In the genomic region with DNA sequence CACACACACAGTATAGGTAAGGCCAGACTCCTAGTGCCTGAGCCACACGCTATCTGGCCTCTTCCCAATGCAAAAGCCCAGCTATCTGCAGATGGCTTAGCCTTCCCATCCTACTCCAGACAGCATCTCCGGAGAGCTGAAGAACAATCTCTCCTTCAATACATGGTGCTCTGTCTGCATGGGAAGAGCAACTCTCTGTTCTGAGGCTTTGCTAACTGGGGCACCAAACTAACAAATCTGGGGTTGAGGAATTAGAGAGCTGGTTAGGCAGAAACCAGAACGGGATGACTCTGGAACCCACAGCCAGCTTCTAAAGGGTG, we compare ENCODE assay signal across 15 mouse cellular contexts. TPM values are rescaled to one million over a fixed set of nuclear protein-coding genes. Genes with fewer than 3 reads are reported as not detected.
DNase-seq lines count a peak whose midpoint lies in the region; ATAC-seq and TF ChIP-seq lines count a peak whose summit lies in the region.
"Had no signal": no experiment of that assay in that cellular context is flagged by ENCODE, and none has a peak within 500 bp of the region (broad histone marks: within the 10 kb centered on the region; RNA-seq: fewer than 3 reads in every experiment).

No protein-coding gene starts in this region.

- no peaks in the 10 kb centered on the region for H3K9me3 ChIP-seq in embryonic facial prominence, embryonic 11.5 days (replicated peaks; ENCODE audit: control insufficient read depth, low read length)
- H3K9me3 ChIP-seq in embryonic facial prominence, embryonic 10.5 days: no peaks in the 10 kb centered on the region
- H3K9me3 ChIP-seq in hindbrain, embryonic 13.5 days: no peaks in the 10 kb centered on the region
- no peaks in the 10 kb centered on the region for H3K9me3 ChIP-seq in midbrain, embryonic 15.5 days
- no peaks in the 10 kb centered on the region for H3K9me3 ChIP-seq in heart, embryonic 10.5 days
- H3K9me3 ChIP-seq: heart, embryonic 13.5 days had no signal

- no peak for TF ChIP-seq POLR2A in thymus, adult 2 months (IDR thresholded peaks at IDR 0.05; ENCODE audit: control insufficient read depth, extremely low read depth, insufficient read depth, low read length, poor library complexity)

- H3K36me3 ChIP-seq in embryonic facial prominence, embryonic 11.5 days (replicated peaks; ENCODE audit: control insufficient read depth, insufficient read depth, low read depth, low read length): no peaks in the 10 kb centered on the region
- H3K36me3 ChIP-seq in embryonic facial prominence, embryonic 10.5 days (replicated peaks): no peaks in the 10 kb centered on the region
- peaks cover 11% of the 10 kb centered on the region for H3K36me3 ChIP-seq in hindbrain, embryonic 13.5 days
- H3K36me3 ChIP-seq in midbrain, embryonic 15.5 days (replicated peaks): no peaks in the 10 kb centered on the region
- H3K36me3 ChIP-seq in heart, embryonic 10.5 days: no peaks in the 10 kb centered on the region
- no peaks in the 10 kb centered on the region for H3K36me3 ChIP-seq in thymus, adult 2 months (ENCODE audit: control insufficient read depth, insufficient read depth, low read length)
- H3K36me3 ChIP-seq: heart, embryonic 13.5 days had no signal

- H3K27ac ChIP-seq in embryonic facial prominence, embryonic 11.5 days (replicated peaks; ENCODE audit: low read depth, low read length): no peak overlapping the region
- no peak overlapping the region for H3K27ac ChIP-seq in embryonic facial prominence, embryonic 10.5 days (replicated peaks)
- H3K27ac ChIP-seq in hindbrain, embryonic 13.5 days: peak overlapping the region; percentile 96
- peak overlapping the region; percentile 86 for H3K27ac ChIP-seq in midbrain, embryonic 15.5 days
- H3K27ac ChIP-seq in heart, embryonic 10.5 days: no peak overlapping the region
- no peak overlapping the region for H3K27ac ChIP-seq in thymus, adult 2 months (ENCODE audit: control insufficient read depth, insufficient read depth, low read length)
- H3K27ac ChIP-seq: gastrocnemius, adult 2 months; heart, embryonic 13.5 days; layer of hippocampus, adult 2 months had no signal

- WGBS in embryonic facial prominence, embryonic 11.5 days: 7% methylated on average over 3 of the region's 3 CpGs
- 13% methylated on average over 3 of the region's 3 CpGs for WGBS in embryonic facial prominence, embryonic 10.5 days
- WGBS in hindbrain, embryonic 13.5 days: 14% methylated on average over 3 of the region's 3 CpGs
- 11% methylated on average over 3 of the region's 3 CpGs for WGBS in midbrain, embryonic 15.5 days
- 52% methylated on average over 3 of the region's 3 CpGs for WGBS in heart, embryonic 10.5 days
- WGBS in thymus, adult 2 months: 59% methylated on average over 3 of the region's 3 CpGs

- H3K9ac ChIP-seq in embryonic facial prominence, embryonic 11.5 days (replicated peaks; ENCODE audit: low read length): no peak overlapping the region
- peak overlapping the region; percentile 93 for H3K9ac ChIP-seq in hindbrain, embryonic 13.5 days
- peak overlapping the region; percentile 70 for H3K9ac ChIP-seq in midbrain, embryonic 15.5 days
- H3K9ac ChIP-seq: heart, embryonic 13.5 days had no signal

- DNase-seq in embryonic facial prominence, embryonic 11.5 days (ENCODE audit: low spot score): peak; percentile 3
- no peak for DNase-seq in embryonic facial prominence, embryonic 10.5 days (ENCODE audit: low spot score)
- peak; percentile 67 for DNase-seq in brain, adult 2 months (ENCODE audit: low read depth, low spot score)
- DNase-seq in thymus, postnatal 10 days (ENCODE audit: low spot score in 2 of 2): no peak
- no peak for DNase-seq in heart, embryonic 10.5 days (ENCODE audit: low spot score)
- no peak for DNase-seq in thymus, adult 2 months
- DNase-seq: gastrocnemius, adult 2 months; right cerebral cortex, postnatal 25 days had no signal

- no peak overlapping the region for H3K4me2 ChIP-seq in embryonic facial prominence, embryonic 11.5 days (ENCODE audit: low read depth, low read length)
- H3K4me2 ChIP-seq in hindbrain, embryonic 13.5 days: peak overlapping the region; percentile 58
- H3K4me2 ChIP-seq in midbrain, embryonic 15.5 days: peak overlapping the region; percentile 65
- H3K4me2 ChIP-seq: heart, embryonic 13.5 days had no signal

- ATAC-seq in embryonic facial prominence, embryonic 11.5 days (replicated peaks; ENCODE audit: insufficient number of reproducible peaks, low FRiP score, low TSS enrichment, low read depth): no peak
- ATAC-seq in hindbrain, embryonic 13.5 days (ENCODE audit: low FRiP score): no peak
- ATAC-seq in midbrain, embryonic 15.5 days (replicated peaks): no peak

- H3K4me1 ChIP-seq in embryonic facial prominence, embryonic 11.5 days (ENCODE audit: control insufficient read depth, insufficient read depth, low read length): peaks cover 5% of the 10 kb centered on the region
- peaks cover 33% of the 10 kb centered on the region for H3K4me1 ChIP-seq in embryonic facial prominence, embryonic 10.5 days
- peaks cover 38% of the 10 kb centered on the region for H3K4me1 ChIP-seq in hindbrain, embryonic 13.5 days (replicated peaks)
- H3K4me1 ChIP-seq in midbrain, embryonic 15.5 days: peaks cover 23% of the 10 kb centered on the region
- peaks cover 38% of the 10 kb centered on the region for H3K4me1 ChIP-seq in heart, embryonic 10.5 days
- H3K4me1 ChIP-seq in thymus, adult 2 months (replicated peaks; ENCODE audit: control insufficient read depth, insufficient read depth, low read length): peaks cover 10% of the 10 kb centered on the region

- TF ChIP-seq CTCF in thymus, adult 2 months (IDR thresholded peaks at IDR 0.05; ENCODE audit: borderline replicate concordance, control insufficient read depth, extremely low read depth, insufficient read depth, low read length, poor library complexity): no peak

- H3K27me3 ChIP-seq in embryonic facial prominence, embryonic 11.5 days (ENCODE audit: control insufficient read depth, insufficient read depth, low read length): peaks cover 74% of the 10 kb centered on the region
- peaks cover 100% of the 10 kb centered on the region for H3K27me3 ChIP-seq in embryonic facial prominence, embryonic 10.5 days (replicated peaks; ENCODE audit: low read depth, poor library complexity, severe bottlenecking)
- peaks cover 82% of the 10 kb centered on the region for H3K27me3 ChIP-seq in hindbrain, embryonic 13.5 days
- H3K27me3 ChIP-seq in midbrain, embryonic 15.5 days (replicated peaks): peaks cover 51% of the 10 kb centered on the region
- peaks cover 100% of the 10 kb centered on the region for H3K27me3 ChIP-seq in heart, embryonic 10.5 days (ENCODE audit: insufficient read depth, poor library complexity, severe bottlenecking)
- H3K27me3 ChIP-seq in thymus, adult 2 months (ENCODE audit: control insufficient read depth, insufficient read depth, low read length): peaks cover 52% of the 10 kb centered on the region

- H3K4me3 ChIP-seq in embryonic facial prominence, embryonic 11.5 days (ENCODE audit: low read depth, low read length): no peak overlapping the region
- no peak overlapping the region for H3K4me3 ChIP-seq in embryonic facial prominence, embryonic 10.5 days
- H3K4me3 ChIP-seq in hindbrain, embryonic 13.5 days: peak overlapping the region; percentile 64
- H3K4me3 ChIP-seq in midbrain, embryonic 15.5 days: peak overlapping the region; percentile 56
- no peak overlapping the region for H3K4me3 ChIP-seq in heart, embryonic 10.5 days
- H3K4me3 ChIP-seq in thymus, adult 2 months (ENCODE audit: control insufficient read depth, insufficient read depth, low read length): no peak overlapping the region
- H3K4me3 ChIP-seq: gastrocnemius, adult 2 months; heart, embryonic 13.5 days; layer of hippocampus, adult 2 months had no signal

RNA-seq across cellular contexts. Expression of gene Lhx1, which starts 4.3 kb away (rescaled TPM):
- 2.6 and 4.7 TPM in 2 replicates for polyA plus RNA-seq in embryonic facial prominence, embryonic 11.5 days (2014; fragmentation: Nextera tagmentation; extraction: Ambion mirVana)
- 1.4 and 2.4 TPM in 2 replicates for polyA plus RNA-seq in embryonic facial prominence, embryonic 10.5 days (2016; fragmentation: Nextera tagmentation; extraction: Ambion mirVana)
- polyA plus RNA-seq in hindbrain, embryonic 13.5 days (2015; fragmentation: Nextera tagmentation; extraction: Ambion mirVana): 64.6 and 67.7 TPM in 2 replicates
- 36.8 and 43.3 TPM in 2 replicates for polyA plus RNA-seq in midbrain, embryonic 15.5 days (2015; fragmentation: Nextera tagmentation; extraction: Ambion mirVana)
- polyA plus RNA-seq in heart, embryonic 10.5 days (2016; fragmentation: Nextera tagmentation; extraction: Ambion mirVana): 0.09 TPM in 1 of 2 replicates, not detected in the other
- 0.04 and 0.13 TPM in 2 replicates for polyA plus RNA-seq in thymus, adult 2 months (2012; rRNA removed)
- polyA plus RNA-seq: heart, embryonic 13.5 days; liver, adult 2 months; lung, embryonic 16.5 days; urinary bladder, adult 2 months had no signal

RNA-seq across cellular contexts. Expression of gene Aatf, which starts 7.7 kb away (rescaled TPM):
- polyA plus RNA-seq in embryonic facial prominence, embryonic 11.5 days (2014; fragmentation: Nextera tagmentation; extraction: Ambion mirVana): 52.7 and 56.6 TPM in 2 replicates
- 57.9 and 58.3 TPM in 2 replicates for polyA plus RNA-seq in embryonic facial prominence, embryonic 10.5 days (2016; fragmentation: Nextera tagmentation; extraction: Ambion mirVana)
- 56.9 and 57.4 TPM in 2 replicates for polyA plus RNA-seq in hindbrain, embryonic 13.5 days (2015; fragmentation: Nextera tagmentation; extraction: Ambion mirVana)
- polyA plus RNA-seq in midbrain, embryonic 15.5 days (2015; fragmentation: Nextera tagmentation; extraction: Ambion mirVana): 49.2 and 53.2 TPM in 2 replicates
- 33.3 and 45.3 TPM in 2 replicates for polyA plus RNA-seq in heart, embryonic 10.5 days (2016; fragmentation: Nextera tagmentation; extraction: Ambion mirVana)
- polyA plus RNA-seq in thymus, adult 2 months (2012; rRNA removed): 5.6 and 6.9 TPM in 2 replicates

Comparison
In these comparisons a context has a peak if more than half of its experiments do, and no peak if none do; other contexts are left out.
1. DNase-seq: peak in embryonic facial prominence, embryonic 11.5 days (single experiment) and brain, adult 2 months (single experiment); none in embryonic facial prominence, embryonic 10.5 days (single experiment), thymus, postnatal 10 days (0 of 2), heart, embryonic 10.5 days (single experiment) and thymus, adult 2 months (single experiment).
2. H3K27ac ChIP-seq: peak in hindbrain, embryonic 13.5 days (single experiment) and midbrain, embryonic 15.5 days (single experiment); none in embryonic facial prominence, embryonic 11.5 days (single experiment), embryonic facial prominence, embryonic 10.5 days (single experiment), heart, embryonic 10.5 days (single experiment) and thymus, adult 2 months (single experiment).
3. H3K4me3 ChIP-seq: peak in hindbrain, embryonic 13.5 days (single experiment) and midbrain, embryonic 15.5 days (single experiment); none in embryonic facial prominence, embryonic 11.5 days (single experiment), embryonic facial prominence, embryonic 10.5 days (single experiment), heart, embryonic 10.5 days (single experiment) and thymus, adult 2 months (single experiment).